Mouse (Mus musculus): ENCODE measurements around the gene Klhl22. TPM values are rescaled to one million over a fixed set of nuclear protein-coding genes. Genes with fewer than 3 reads are reported as not detected.
A peak's percentile ranks its signal among the peaks of the same experiment; 100 is the strongest.

The Klhl22 gene
- total RNA-seq, 4 experiments from 2014 or later, result 40.5 to 65.6 (median 50.8) TPM

GRCm38 (mm10) chr16:17802839-17803674, 43.6 kb downstream of the Klhl22 start:
- no peak for DNase-seq

- DNase-seq, result no peak
Measured at GRCm38 (mm10) chr16:17803675-17804448, 44.4 kb downstream of the Klhl22 start.

- no peak for DNase-seq
Measured at GRCm38 (mm10) chr16:17804449-17804912, 45.1 kb downstream of the Klhl22 start.

- DNase-seq, result no peak
Measured at GRCm38 (mm10) chr16:17804982-17805381, 45.6 kb downstream of the Klhl22 start.

- no peak for DNase-seq
Measured at GRCm38 (mm10) chr16:17806581-17807191, 47.3 kb downstream of the Klhl22 start.

GRCm38 (mm10) chr16:17807192-17808009, 48.0 kb downstream of the Klhl22 start:
- peak; percentile 77 for DNase-seq

GRCm38 (mm10) chr16:17809125-17809524, 49.7 kb downstream of the Klhl22 start:
- no peak for DNase-seq

GRCm38 (mm10) chr16:17809711-17810110, 50.3 kb downstream of the Klhl22 start:
- no peak for DNase-seq

GRCm38 (mm10) chr16:17812120-17812519, 52.7 kb downstream of the Klhl22 start:
- no peak for DNase-seq

GRCm38 (mm10) chr16:17813173-17813572, 53.8 kb downstream of the Klhl22 start:
- DNase-seq, result no peak

- peak; percentile 37 for DNase-seq
Measured at GRCm38 (mm10) chr16:17815411-17816402, 56.3 kb downstream of the Klhl22 start.

GRCm38 (mm10) chr16:17816528-17816927, 57.1 kb downstream of the Klhl22 start:
- DNase-seq, result no peak

GRCm38 (mm10) chr16:17826500-17826899, 67.1 kb downstream of the Klhl22 start:
- DNase-seq, result no peak

- no peak for DNase-seq
Measured at GRCm38 (mm10) chr16:17828229-17828628, 68.8 kb downstream of the Klhl22 start.

GRCm38 (mm10) chr16:17828867-17829266, 69.4 kb downstream of the Klhl22 start:
- no peak for DNase-seq

- DNase-seq, result no peak
Measured at GRCm38 (mm10) chr16:17830385-17831178, 71.2 kb downstream of the Klhl22 start.

- DNase-seq, result no peak
Measured at GRCm38 (mm10) chr16:17831781-17832180, 72.4 kb downstream of the Klhl22 start.

- DNase-seq, result no peak
Measured at GRCm38 (mm10) chr16:17832821-17833220, 73.4 kb downstream of the Klhl22 start, which contains the start of gene B830017H08Rik. B830017H08Rik (plus strand) TSS chr16:17833121.

- no peak for DNase-seq
Measured at GRCm38 (mm10) chr16:17833321-17833680, 73.9 kb downstream of the Klhl22 start.

Data from adrenal gland, adult 8-10 months (tissue).